Mouse (Mus musculus) forebrain, embryonic 14.5 days (tissue): ENCODE measurements at regions not wholly inside any gene's neighbourhood (a gene's known extent, or its start where the extent isn't known, plus 50 kb on each side); places are given as distances from the start of the nearest gene placed in this dataset.

Source experiments
- ATAC-seq: fragments of 200-750 bp; cut with Nextera tagmentation; 2 replicates; pipeline ENCODE4 v1.8.0; 2017; ENCODE audit warnings: mild to moderate bottlenecking, moderate library complexity
- DNase-seq: peaks from one replicate; pipeline ENCODE4 v3.0.0-alpha.2; 2015; ENCODE audit warnings: low spot score
- H3K27ac ChIP-seq: fragments of 300-500 bp; sonication (generic); 2 replicates; pipeline ENCODE4 v1.5.1; 2014; ENCODE audit warnings: low read depth, mild to moderate bottlenecking, control low read depth, low read length, moderate library complexity
- H3K27me3 ChIP-seq: fragments of 300-500 bp; sonication (generic); replicated peaks from 2 replicates; pipeline ENCODE4 v1.6.1; 2014; ENCODE audit warnings: low read length, control low read depth, mixed read lengths; ENCODE audit not compliant: control insufficient read depth, insufficient read depth
- H3K36me3 ChIP-seq: fragments of 300-500 bp; sonication (generic); 2 replicates; pipeline ENCODE4 v1.6.1; 2014; ENCODE audit warnings: low read length, control low read depth; ENCODE audit not compliant: control insufficient read depth, insufficient read depth
- H3K4me1 ChIP-seq: fragments of 300-500 bp; sonication (generic); 2 replicates; pipeline ENCODE4 v1.6.1; 2014; ENCODE audit warnings: antibody characterized with exemption, low read length, control low read depth; ENCODE audit not compliant: control insufficient read depth, insufficient read depth
- H3K4me2 ChIP-seq: fragments of 300-500 bp; sonication (generic); 2 replicates; pipeline ENCODE4 v1.6.1; 2014; ENCODE audit warnings: mild to moderate bottlenecking, control low read depth, low read length
- H3K4me3 ChIP-seq: fragments of 300-500 bp; sonication (generic); 2 replicates; pipeline ENCODE4 v1.5.1; 2014; ENCODE audit warnings: low read depth, low read length, control low read depth
- H3K9ac ChIP-seq: fragments of 300-500 bp; sonication (generic); 2 replicates; pipeline ENCODE4 v1.6.1; 2014; ENCODE audit warnings: mild to moderate bottlenecking, low read length, control low read depth, moderate library complexity
- H3K9me3 ChIP-seq: fragments of 300-500 bp; sonication (generic); replicated peaks from 2 replicates; pipeline ENCODE4 v1.6.1; 2016; ENCODE audit warnings: low read length, control low read depth, mixed read lengths; ENCODE audit not compliant: control insufficient read depth
- WGBS: fragments of 180-500 bp; shearing (Covaris S2); extraction: QIAGEN DNeasy Blood & Tissue Kit; methylation state at CpG from one replicate; pipeline ENCODE4 v1.1.7; 2014; 5-methylcytosine and 5-hydroxymethylcytosine counted together

- Histone ChIP-seq H3K4me2 (no peak overlapping the region), H3K36me3 (no peaks in the 10 kb centered on the region), H3K9me3 (no peaks in the 10 kb centered on the region), H3K4me3 (no peak overlapping the region), H3K9ac (no peak overlapping the region), H3K27ac (no peak overlapping the region), H3K27me3 (no peaks in the 10 kb centered on the region), H3K4me1 (peaks cover 7% of the 10 kb centered on the region)
- no peak for ATAC-seq
- WGBS: 63% methylated on average over 6 of the region's 6 CpGs
- DNase-seq: no peak
These were observed 275.0 kb upstream of the Zdhhc25 start for GRCm38 (mm10) chr15:88325108-88325507.

- Histone ChIP-seq H3K9ac (no peak overlapping the region), H3K4me2 (no peak overlapping the region), H3K27ac (no peak overlapping the region), H3K9me3 (no peaks in the 10 kb centered on the region), H3K36me3 (no peaks in the 10 kb centered on the region), H3K4me1 (no peaks in the 10 kb centered on the region), H3K4me3 (no peak overlapping the region), H3K27me3 (no peaks in the 10 kb centered on the region)
- 98% methylated on average over 2 of the region's 2 CpGs for WGBS
- ATAC-seq: no peak
- DNase-seq: no peak
These were observed 246.9 kb upstream of the Zdhhc25 start for GRCm38 (mm10) chr15:88353206-88353605.

GRCm38 (mm10) chr15:88360375-88361035 lies 239.6 kb upstream of the Zdhhc25 start:
- Histone ChIP-seq H3K27ac (no peak overlapping the region), H3K4me2 (no peak overlapping the region)

GRCm38 (mm10) chr15:88361351-88361750 lies 238.8 kb upstream of the Zdhhc25 start:
- H3K27me3 ChIP-seq: no peaks in the 10 kb centered on the region
- DNase-seq: peak; percentile 30
- 37% methylated on average over 5 of the region's 5 CpGs for WGBS

More at GRCm38 (mm10) chr15:88360375-88361035, 239.6 kb upstream of the Zdhhc25 start:
- DNase-seq: peak; percentile 72
- Histone ChIP-seq H3K9ac (no peak overlapping the region), H3K4me3 (no peak overlapping the region), H3K27me3 (no peaks in the 10 kb centered on the region), H3K36me3 (no peaks in the 10 kb centered on the region), H3K4me1 (peaks cover 16% of the 10 kb centered on the region), H3K9me3 (no peaks in the 10 kb centered on the region)
- WGBS: 10% methylated on average over 12 of the region's 12 CpGs
- peak; percentile 46; the same call in 1 of the 2 replicates for ATAC-seq

GRCm38 (mm10) chr15:88362966-88363365 lies 237.1 kb upstream of the Zdhhc25 start:
- no peak for DNase-seq
- Histone ChIP-seq H3K27me3 (no peaks in the 10 kb centered on the region), H3K4me1 (peaks cover 16% of the 10 kb centered on the region), H3K9ac (no peak overlapping the region), H3K36me3 (no peaks in the 10 kb centered on the region), H3K27ac (no peak overlapping the region), H3K4me3 (no peak overlapping the region), H3K9me3 (no peaks in the 10 kb centered on the region), H3K4me2 (no peak overlapping the region)
- ATAC-seq: no peak
- 92% methylated on average over 6 of the region's 6 CpGs for WGBS

More at GRCm38 (mm10) chr15:88361351-88361750, 238.8 kb upstream of the Zdhhc25 start:
- Histone ChIP-seq H3K9me3 (no peaks in the 10 kb centered on the region), H3K4me1 (peaks cover 16% of the 10 kb centered on the region), H3K36me3 (no peaks in the 10 kb centered on the region), H3K9ac (no peak overlapping the region), H3K4me3 (no peak overlapping the region), H3K27ac (peak overlapping the region; percentile 36; the same call in 1 of the 2 replicates), H3K4me2 (no peak overlapping the region)
- no peak for ATAC-seq

- Histone ChIP-seq H3K4me2 (no peak overlapping the region), H3K27ac (no peak overlapping the region), H3K9ac (no peak overlapping the region), H3K9me3 (no peaks in the 10 kb centered on the region), H3K27me3 (no peaks in the 10 kb centered on the region), H3K4me3 (no peak overlapping the region), H3K4me1 (no peaks in the 10 kb centered on the region), H3K36me3 (no peaks in the 10 kb centered on the region)
- no peak for ATAC-seq
- DNase-seq: no peak
- WGBS: 83% methylated on average over 5 of the region's 5 CpGs
These were observed 229.7 kb upstream of the Zdhhc25 start for GRCm38 (mm10) chr15:88370366-88370765.

GRCm38 (mm10) chr15:88372039-88372438 lies 228.1 kb upstream of the Zdhhc25 start:
- DNase-seq (no peak), ATAC-seq (no peak)
- Histone ChIP-seq H3K4me2 (no peak overlapping the region), H3K27ac (no peak overlapping the region), H3K27me3 (no peaks in the 10 kb centered on the region), H3K9me3 (no peaks in the 10 kb centered on the region), H3K36me3 (no peaks in the 10 kb centered on the region), H3K4me3 (no peak overlapping the region), H3K4me1 (no peaks in the 10 kb centered on the region), H3K9ac (no peak overlapping the region)
- WGBS: 57% methylated on average over 8 of the region's 8 CpGs

GRCm38 (mm10) chr15:88373923-88374322 lies 226.2 kb upstream of the Zdhhc25 start:
- Histone ChIP-seq H3K4me1 (peaks cover 2% of the 10 kb centered on the region; the same call in 1 of the 2 replicates), H3K9ac (no peak overlapping the region), H3K27me3 (no peaks in the 10 kb centered on the region), H3K36me3 (no peaks in the 10 kb centered on the region), H3K27ac (no peak overlapping the region), H3K9me3 (no peaks in the 10 kb centered on the region), H3K4me3 (no peak overlapping the region), H3K4me2 (no peak overlapping the region)
- WGBS: 65% methylated on average over 6 of the region's 6 CpGs
- no peak for ATAC-seq
- DNase-seq: no peak

- H3K27me3 ChIP-seq: no peaks in the 10 kb centered on the region
- H3K4me2 ChIP-seq: no peak overlapping the region
- H3K9me3 ChIP-seq: 0 out of 2 replicates have a peak, but pooled peaks cover under 1% of the 10 kb centered on the region
- 36% methylated on average over 7 of the region's 7 CpGs for WGBS
- DNase-seq: peak; percentile 74
- no peak overlapping the region for H3K27ac ChIP-seq
- ATAC-seq: peak; percentile 66
- no peak overlapping the region for H3K9ac ChIP-seq
- no peak overlapping the region for H3K4me3 ChIP-seq
- H3K4me1 ChIP-seq: peaks cover 27% of the 10 kb centered on the region
- no peaks in the 10 kb centered on the region for H3K36me3 ChIP-seq
These were observed 220.8 kb upstream of the Zdhhc25 start for GRCm38 (mm10) chr15:88379342-88379741.
